Mouse (Mus musculus) hematopoietic stem cell, adult 5-6 weeks (primary cell): ENCODE results near the gene Cntn1. TPM values are rescaled to one million over a fixed set of nuclear protein-coding genes. Genes with fewer than 3 reads are reported as not detected.

Experiments used
- ATAC-seq, 2 experiments: fragments of 125-278 bp in 1 of 2; replicated peaks in 1 of 2; 2 replicates each; pipeline ENCODE4 v1.8.0; 2016 to 2017; ENCODE audit warnings: inconsistent platforms in 2 of 2, mild to moderate bottlenecking in 2 of 2, moderate number of reproducible peaks in 2 of 2, low read depth in 1 of 2, moderate TSS enrichment in 1 of 2; ENCODE audit not compliant: low FRiP score in 2 of 2, poor library complexity in 2 of 2, severe bottlenecking in 2 of 2, insufficient read depth in 1 of 2, low TSS enrichment in 1 of 2
- total RNA-seq: library from RNA; stranded (forward); fragments of 172-1452, 232-1000 nt; gene quantifications from 2 replicates; pipeline ENCODE4 v1.2.3, GENCODE M21; 2017

The Cntn1 gene
- not detected in 2 replicates for total RNA-seq

- peak in 1 of 2 experiments; percentile 38; a peak in 1 of 4 replicates for ATAC-seq
Measured at GRCm38 (mm10) chr15:92050996-92051352, at the start of gene Cntn1. Cntn1 (plus strand) TSS chr15:92051165.

GRCm38 (mm10) chr15:92001431-92001830, 49.5 kb upstream of the Cntn1 start:
- ATAC-seq: no peak

GRCm38 (mm10) chr15:92012165-92013083, 38.5 kb upstream of the Cntn1 start:
- ATAC-seq: no peak

GRCm38 (mm10) chr15:92034111-92034510, 16.9 kb upstream of the Cntn1 start:
- no peak for ATAC-seq

- ATAC-seq: no peak
Measured at GRCm38 (mm10) chr15:92042538-92042937, 8.4 kb upstream of the Cntn1 start.

GRCm38 (mm10) chr15:92046042-92046441, 4.9 kb upstream of the Cntn1 start:
- no peak for ATAC-seq

GRCm38 (mm10) chr15:92048031-92048430, 2.9 kb upstream of the Cntn1 start:
- no peak for ATAC-seq

GRCm38 (mm10) chr15:92048531-92048930, 2.4 kb upstream of the Cntn1 start:
- ATAC-seq: no peak

- ATAC-seq: no peak
Measured at GRCm38 (mm10) chr15:92051353-92052132, 578 bp downstream of the Cntn1 start.

- no peak for ATAC-seq
Measured at GRCm38 (mm10) chr15:92052133-92052463, 1.1 kb downstream of the Cntn1 start.

- ATAC-seq: no peak
Measured at GRCm38 (mm10) chr15:92057553-92057952, 6.6 kb downstream of the Cntn1 start.

GRCm38 (mm10) chr15:92060986-92061385, 10.0 kb downstream of the Cntn1 start:
- no peak for ATAC-seq

GRCm38 (mm10) chr15:92079416-92079815, 28.5 kb downstream of the Cntn1 start:
- no peak for ATAC-seq

GRCm38 (mm10) chr15:92085876-92086275, 34.9 kb downstream of the Cntn1 start:
- ATAC-seq: no peak

- no peak for ATAC-seq
Measured at GRCm38 (mm10) chr15:92087691-92088286, 36.8 kb downstream of the Cntn1 start.

GRCm38 (mm10) chr15:92090787-92091186, 39.8 kb downstream of the Cntn1 start:
- ATAC-seq: no peak

GRCm38 (mm10) chr15:92092041-92092440, 41.1 kb downstream of the Cntn1 start:
- ATAC-seq: no peak
